Mouse (Mus musculus) cerebellum, adult 2 months (tissue): ENCODE measurements around the gene Orai2.
"Not testable (repeated sequence)": the region's sequence is repeated elsewhere in the genome, so short reads cannot be mapped to it uniquely, and the experiment has no call there.

Experiments used
- CTCF ChIP-seq: fragments of 200-500 bp; IDR thresholded peaks from 2 replicates; pipeline ENCODE4 v1.5.1; 2011; ENCODE audit warnings: low read depth, mild to moderate bottlenecking, control low read depth, low read length, moderate library complexity, borderline replicate concordance; ENCODE audit not compliant: insufficient read depth
- POLR2A ChIP-seq: fragments of 200-500 bp; IDR thresholded peaks from 2 replicates; pipeline ENCODE4 v1.6.1; 2011; ENCODE audit warnings: low read length, control low read depth, borderline replicate concordance; ENCODE audit not compliant: insufficient read depth

- TF ChIP-seq CTCF, POLR2A: not testable (repeated sequence)
These were observed 57.0 kb downstream of the Orai2 start for GRCm38 (mm10) chr5:136113546-136113945.
